Mouse (Mus musculus) kidney, postnatal 10 days (tissue): ENCODE results near the gene Napa.

ENCODE experiments used
- DNase-seq: peaks from one replicate; pipeline ENCODE4 v3.0.0; 2021; ENCODE audit warnings: mixed read lengths

Gene Napa

GRCm38 (mm10) chr7:16101081-16101480, 2.8 kb downstream of the Napa start:
- no peak for DNase-seq

- DNase-seq: no peak
These were observed 3.6 kb downstream of the Napa start for GRCm38 (mm10) chr7:16101726-16102475.

- DNase-seq: no peak
These were observed 4.5 kb downstream of the Napa start for GRCm38 (mm10) chr7:16102686-16103226.

GRCm38 (mm10) chr7:16103760-16104159, 5.5 kb downstream of the Napa start:
- no peak for DNase-seq

GRCm38 (mm10) chr7:16104611-16105388, 6.5 kb downstream of the Napa start:
- DNase-seq: no peak

- no peak for DNase-seq
These were observed 10.8 kb downstream of the Napa start for GRCm38 (mm10) chr7:16108886-16109542.

- no peak for DNase-seq
These were observed 11.9 kb downstream of the Napa start for GRCm38 (mm10) chr7:16110158-16110557.

- DNase-seq: no peak
These were observed 13.2 kb downstream of the Napa start for GRCm38 (mm10) chr7:16111284-16112090.

GRCm38 (mm10) chr7:16116418-16116817, 18.2 kb downstream of the Napa start:
- DNase-seq: no peak

GRCm38 (mm10) chr7:16117100-16117499, 18.8 kb downstream of the Napa start:
- DNase-seq: no peak

GRCm38 (mm10) chr7:16119569-16120261, 21.5 kb downstream of the Napa start, which contains the start of gene Kptn:
TSS of gene Kptn (plus strand) at chr7:16119895.
- peak; percentile 91 for DNase-seq

- DNase-seq: no peak
These were observed 22.0 kb downstream of the Napa start for GRCm38 (mm10) chr7:16120262-16120600.

GRCm38 (mm10) chr7:16125829-16126228, 27.6 kb downstream of the Napa start:
- DNase-seq: no peak

GRCm38 (mm10) chr7:16128344-16128743, 30.1 kb downstream of the Napa start:
- no peak for DNase-seq

- no peak for DNase-seq
These were observed 30.6 kb downstream of the Napa start for GRCm38 (mm10) chr7:16128899-16129298.

- peak; percentile 88 for DNase-seq
These were observed 31.2 kb downstream of the Napa start, which contains the start of gene Slc8a2 for GRCm38 (mm10) chr7:16129421-16129845. TSS of gene Slc8a2 (plus strand) at chr7:16129826.

GRCm38 (mm10) chr7:16129846-16130691, 31.8 kb downstream of the Napa start:
- DNase-seq: peak; percentile 75

- no peak for DNase-seq
These were observed 32.8 kb downstream of the Napa start for GRCm38 (mm10) chr7:16130956-16131634.

GRCm38 (mm10) chr7:16132161-16132581, 33.9 kb downstream of the Napa start:
- no peak for DNase-seq

GRCm38 (mm10) chr7:16132926-16133325, 34.7 kb downstream of the Napa start:
- no peak for DNase-seq
